Mouse (Mus musculus): Measurements from ENCODE around the gene Kif3b.
"Not testable (repeated sequence)": the region's sequence is repeated elsewhere in the genome, so short reads cannot be mapped to it uniquely, and the experiment has no call there.

The Kif3b gene

GRCm38 (mm10) chr2:153290938-153291928 is at the start of gene Kif3b:
TSS of gene Kif3b (plus strand) at chr2:153291413.
- peak; percentile 79 for DNase-seq (ENCODE audit: low read depth, low spot score)

GRCm38 (mm10) chr2:153242156-153242555 is 49.1 kb upstream of the Kif3b start:
- no peak for DNase-seq (ENCODE audit: low read depth, low spot score)

GRCm38 (mm10) chr2:153249751-153250150 is 41.5 kb upstream of the Kif3b start:
- no peak for DNase-seq (ENCODE audit: low read depth, low spot score)

GRCm38 (mm10) chr2:153256604-153257003 is 34.6 kb upstream of the Kif3b start:
- DNase-seq (ENCODE audit: low read depth, low spot score), result no peak

- no peak for DNase-seq (ENCODE audit: low read depth, low spot score)
Observed at GRCm38 (mm10) chr2:153259030-153259863, 32.0 kb upstream of the Kif3b start.

GRCm38 (mm10) chr2:153259864-153260674 is 31.1 kb upstream of the Kif3b start:
- no peak for DNase-seq (ENCODE audit: low read depth, low spot score)

- DNase-seq (ENCODE audit: low read depth, low spot score), result no peak
Observed at GRCm38 (mm10) chr2:153263053-153263452, 28.2 kb upstream of the Kif3b start.

GRCm38 (mm10) chr2:153267331-153267730 is 23.9 kb upstream of the Kif3b start:
- DNase-seq (ENCODE audit: low read depth, low spot score), result no peak

GRCm38 (mm10) chr2:153270231-153270915 is 20.8 kb upstream of the Kif3b start:
- DNase-seq (ENCODE audit: low read depth, low spot score), result not testable (repeated sequence)

- DNase-seq (ENCODE audit: low read depth, low spot score), result not testable (repeated sequence)
Observed at GRCm38 (mm10) chr2:153274200-153274918, 16.9 kb upstream of the Kif3b start.

GRCm38 (mm10) chr2:153274919-153275247 is 16.3 kb upstream of the Kif3b start:
- no peak for DNase-seq (ENCODE audit: low read depth, low spot score)

GRCm38 (mm10) chr2:153275577-153275976 is 15.6 kb upstream of the Kif3b start:
- peak; percentile 67 for DNase-seq (ENCODE audit: low read depth, low spot score)

GRCm38 (mm10) chr2:153276440-153276839 is 14.8 kb upstream of the Kif3b start:
- no peak for DNase-seq (ENCODE audit: low read depth, low spot score)

GRCm38 (mm10) chr2:153276846-153277245 is 14.4 kb upstream of the Kif3b start:
- DNase-seq (ENCODE audit: low read depth, low spot score), result peak; percentile 62

GRCm38 (mm10) chr2:153278357-153278756 is 12.9 kb upstream of the Kif3b start:
- DNase-seq (ENCODE audit: low read depth, low spot score), result no peak

GRCm38 (mm10) chr2:153283919-153284318 is 7.3 kb upstream of the Kif3b start:
- no peak for DNase-seq (ENCODE audit: low read depth, low spot score)

GRCm38 (mm10) chr2:153286524-153286923 is 4.7 kb upstream of the Kif3b start:
- DNase-seq (ENCODE audit: low read depth, low spot score), result no peak

- DNase-seq (ENCODE audit: low read depth, low spot score), result no peak
Observed at GRCm38 (mm10) chr2:153287835-153288234, 3.4 kb upstream of the Kif3b start.

- peak; percentile 59 for DNase-seq (ENCODE audit: low read depth, low spot score)
Observed at GRCm38 (mm10) chr2:153292305-153292861, 1.2 kb downstream of the Kif3b start.

GRCm38 (mm10) chr2:153295196-153295595 is 4.0 kb downstream of the Kif3b start:
- no peak for DNase-seq (ENCODE audit: low read depth, low spot score)
